Mouse (Mus musculus) gastrocnemius, adult 2 months (tissue): ENCODE measurements around the gene Gck. TPM values are rescaled to one million over a fixed set of nuclear protein-coding genes. Genes with fewer than 3 reads are reported as not detected.

Source experiments
- DNase-seq: peaks from one replicate; pipeline ENCODE4 v3.0.0; 2022
- H3K27ac ChIP-seq: fragments of 200-600 bp; 2 replicates; pipeline ENCODE4 v1.8.1; 2022; ENCODE audit warnings: mild to moderate bottlenecking
- H3K4me3 ChIP-seq: fragments of 200-600 bp; 2 replicates; pipeline ENCODE4 v1.8.1; 2022; ENCODE audit warnings: mild to moderate bottlenecking, moderate library complexity
- CTCF ChIP-seq: fragments of 200-600 bp; IDR thresholded peaks from 2 replicates; pipeline ENCODE4 v1.8.1; 2022; ENCODE audit warnings: antibody characterized with exemption, mild to moderate bottlenecking, moderate library complexity
- intact Hi-C: fragments of 180-260 bp; cut with DNase I; formaldehyde crosslinking; loops from one replicate; pipeline ENCODE4 v1.15.1; 2025
- long read RNA-seq, 2 experiments: library from polyadenylated mRNA; stranded (forward); transcript quantifications; one replicate each; pipeline ENCODE4 v2.0.0; 2021
- total RNA-seq, 2 experiments: library from RNA; stranded (reverse); gene quantifications; 2 replicates each; pipeline ENCODE4 v1.2.3; 2021

The Gck gene
- 1 to 10 TPM; 1.8 to 7.8 TPM for total RNA-seq
- long read RNA-seq, experiment 1, transcript Gck-203 (10 exons, 2,361 nt), result major isoform, 5 of 5 reads
- long read RNA-seq, experiment 1, partial matches to known transcripts, result 0 of 5 reads
- long read RNA-seq, experiment 1, other reads (novel, unspliced or antisense), result 0 of 5 reads
- long read RNA-seq, experiment 2, transcript Gck-203 (10 exons, 2,361 nt), result major isoform, 5 of 11 reads
- long read RNA-seq, experiment 2, partial matches to known transcripts, result 2 of 11 reads
- long read RNA-seq, experiment 2, other reads (novel, unspliced or antisense), result 4 of 11 reads

DNA sequence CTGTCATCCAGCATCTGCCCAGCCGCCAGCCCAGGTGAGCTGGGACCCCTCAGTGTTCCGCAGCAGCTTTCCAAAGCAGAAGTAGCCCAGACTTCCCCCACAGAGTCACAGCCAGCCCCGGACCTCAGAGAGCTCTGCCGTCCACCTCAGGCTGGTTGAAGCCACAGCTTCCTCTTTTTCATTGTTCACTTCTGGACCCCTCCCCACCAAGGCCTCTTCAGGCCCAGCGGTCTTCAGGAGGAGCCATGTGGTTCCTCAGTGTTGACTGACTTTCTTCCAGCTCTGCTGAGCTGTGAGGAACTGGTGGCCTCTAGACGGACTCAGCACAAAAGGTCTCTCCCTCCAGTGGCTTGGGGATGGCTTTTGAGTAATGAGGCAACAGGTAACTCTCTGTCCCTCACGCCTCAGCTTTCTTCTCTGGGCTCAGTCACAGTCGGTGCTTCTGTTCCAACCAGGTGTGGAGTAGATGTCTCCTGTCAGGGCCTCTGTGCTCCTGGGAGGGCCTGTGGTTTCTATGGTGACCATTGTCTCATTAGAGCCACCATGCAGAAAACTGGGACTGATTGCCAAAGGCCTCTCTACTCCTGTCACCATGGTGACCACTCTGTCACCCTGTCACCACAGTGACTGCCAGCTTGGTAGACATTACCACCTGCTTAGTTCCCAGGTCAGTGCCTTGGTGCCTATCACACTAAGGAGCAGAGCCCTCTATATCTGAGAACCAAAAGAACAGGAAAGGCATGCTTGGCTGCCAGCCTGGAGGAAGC, at the start of gene Gck:
Gene Gck (minus strand): TSS at position 496 of the 767 bp plus-strand sequence.
- intact Hi-C loops, result no loop called here
- Histone ChIP-seq H3K4me3 (no peak within 1 kb of the TSS), H3K27ac (no peak within 1 kb of the TSS)
- DNase-seq, result no peak
- TF ChIP-seq CTCF, result no peak

DNA sequence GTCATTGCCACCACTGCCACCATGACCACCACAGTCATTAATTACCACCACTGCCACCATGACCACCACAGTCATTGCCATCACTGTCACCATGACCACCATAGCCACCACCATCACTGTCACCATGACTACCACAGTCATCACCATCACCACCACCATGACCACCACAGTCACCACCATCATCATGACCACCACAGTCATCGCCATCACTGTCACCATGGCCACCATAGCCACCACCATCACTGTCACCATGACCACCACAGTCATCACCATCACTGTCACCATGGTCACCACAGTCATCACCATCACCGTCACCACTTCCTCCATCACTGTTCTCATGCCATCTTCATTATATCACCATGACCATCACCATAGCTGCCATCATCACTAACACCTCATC, 48.6 kb upstream of the Gck start:
- no peak overlapping the region for H3K27ac ChIP-seq
- intact Hi-C loops, result no loop called here
- no peak for TF ChIP-seq CTCF
- no peak for DNase-seq
- H3K4me3 ChIP-seq, result no peak overlapping the region

DNA sequence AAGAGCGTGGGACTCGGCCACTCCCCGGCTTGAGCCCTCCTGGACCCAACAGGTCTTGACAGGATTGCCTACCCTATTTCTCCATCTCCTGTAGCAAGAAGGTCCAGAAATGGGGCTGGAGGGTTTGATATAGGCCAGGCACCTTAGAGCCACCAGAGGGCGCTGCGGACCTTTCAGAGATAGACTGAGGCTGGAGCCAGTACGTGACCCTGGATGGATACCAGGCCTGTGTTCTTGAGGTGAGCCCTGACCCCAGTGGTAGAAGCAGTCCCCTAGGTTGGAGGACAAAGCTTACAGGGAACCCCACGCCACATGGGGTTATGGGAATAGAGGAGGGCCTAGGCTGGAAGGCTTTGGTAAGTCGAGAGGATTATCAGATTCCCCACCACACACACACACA, 46.1 kb upstream of the Gck start:
- TF ChIP-seq CTCF, result no peak; the same call in 1 of the 2 replicates
- no peak overlapping the region for H3K4me3 ChIP-seq
- intact Hi-C loops, result loop anchor here (1.0 to 2.0 kb wide), 3 partner anchors 31 to 265 kb away; no protein-coding TSS in a partner anchor
- peak; percentile 90 for DNase-seq
- peak overlapping the region; percentile 78 for H3K27ac ChIP-seq

DNA sequence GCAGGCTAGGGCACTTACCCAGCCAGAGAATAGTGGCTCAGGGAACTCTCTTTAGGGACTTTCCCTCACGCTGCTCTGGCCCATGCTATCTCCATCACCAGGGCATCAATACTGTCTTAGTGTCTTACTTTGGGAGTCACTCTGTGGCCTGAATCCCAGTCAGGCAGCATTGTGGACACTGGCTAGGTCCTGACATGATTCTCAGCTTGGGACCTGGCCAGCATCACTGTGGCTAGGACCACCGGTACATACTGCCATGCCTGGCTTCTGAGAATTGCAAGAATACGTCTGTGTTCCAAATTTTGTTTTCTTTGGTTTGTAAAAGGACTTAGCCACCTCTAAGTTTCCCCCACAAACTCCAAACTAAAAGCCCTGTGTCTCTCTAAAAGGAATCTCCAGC, 45.0 kb upstream of the Gck start:
- intact Hi-C loops, result no loop called here
- no peak for DNase-seq
- no peak for TF ChIP-seq CTCF
- Histone ChIP-seq H3K4me3 (no peak overlapping the region), H3K27ac (no peak overlapping the region)

DNA sequence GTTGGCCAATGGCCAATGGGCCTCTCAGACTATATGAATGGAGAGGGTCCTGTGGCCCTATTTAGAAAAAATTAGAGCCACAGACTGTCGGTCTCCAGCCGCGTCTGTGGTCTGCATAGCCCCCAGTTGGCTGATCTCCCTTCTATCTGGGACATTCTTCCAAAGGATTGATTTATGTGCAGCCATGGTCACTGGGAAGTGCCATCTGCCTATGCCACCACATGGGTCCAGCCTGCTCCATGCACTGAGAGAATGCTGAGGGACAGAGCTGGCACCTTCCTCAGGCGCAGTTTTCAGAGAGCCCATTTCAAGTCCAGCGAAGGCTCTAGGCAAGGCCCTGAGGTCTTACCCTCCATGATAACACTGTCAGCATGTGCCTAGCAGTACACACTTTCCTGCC, 44.3 kb upstream of the Gck start:
- Histone ChIP-seq H3K27ac (no peak overlapping the region), H3K4me3 (no peak overlapping the region)
- intact Hi-C loops, result no loop called here
- no peak for DNase-seq
- no peak for TF ChIP-seq CTCF

DNA sequence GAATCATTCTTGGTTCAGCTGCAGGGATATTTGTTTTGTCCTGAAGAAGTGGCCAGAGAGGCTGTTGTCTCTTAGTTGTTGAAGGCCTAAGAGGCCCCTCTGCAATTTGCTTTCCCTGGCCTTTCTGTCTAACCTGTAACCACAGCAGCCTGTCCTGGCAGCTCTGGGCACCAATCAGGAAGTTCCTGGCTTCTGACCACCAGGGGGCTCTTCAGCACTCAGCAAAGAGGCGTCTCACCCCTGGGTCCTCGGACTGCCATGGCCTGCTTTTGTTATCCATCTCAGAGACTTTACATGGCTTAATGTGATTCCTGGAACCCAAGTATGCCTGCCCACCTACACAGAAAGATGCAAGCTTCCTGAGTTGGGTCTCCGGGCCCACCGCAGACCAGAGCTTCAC, 41.0 kb upstream of the Gck start:
- intact Hi-C loops, result no loop called here
- TF ChIP-seq CTCF, result peak; percentile 72
- peak; percentile 63 for DNase-seq
- H3K4me3 ChIP-seq, result no peak overlapping the region
- no peak overlapping the region for H3K27ac ChIP-seq

DNA sequence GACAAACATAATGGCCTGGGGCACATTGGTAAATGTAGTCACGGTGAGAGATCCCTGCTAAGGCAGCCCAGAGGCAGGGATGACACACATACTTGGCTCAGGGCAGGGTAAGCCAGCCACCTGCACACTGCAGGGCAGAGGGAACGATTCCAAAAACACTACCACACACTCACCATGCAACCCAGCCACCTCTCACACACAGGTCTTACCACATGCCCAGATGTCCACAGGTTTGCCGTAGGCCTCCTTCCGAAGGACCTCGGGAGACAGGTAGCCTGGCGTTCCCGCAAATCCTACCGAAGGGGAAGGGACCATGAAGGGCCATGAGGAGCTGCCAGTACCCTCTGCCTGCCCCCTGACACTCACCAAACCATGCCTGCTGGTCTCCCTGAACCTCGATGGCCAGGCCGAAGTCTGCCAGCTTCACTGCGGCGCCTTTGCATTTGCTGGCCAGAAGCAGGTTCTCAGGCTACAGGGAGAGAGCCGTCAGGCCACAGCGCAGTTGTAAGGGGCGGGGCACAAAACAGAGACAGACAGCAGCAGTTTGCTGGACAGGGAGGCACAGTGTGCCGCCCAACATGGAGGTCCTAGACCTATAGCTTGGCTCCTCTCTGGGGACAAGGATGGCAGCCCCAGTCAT, 40.2 kb upstream of the Gck start:
- Histone ChIP-seq H3K4me3 (no peak overlapping the region), H3K27ac (no peak overlapping the region)
- intact Hi-C loops, result no loop called here
- DNase-seq, result no peak
- no peak for TF ChIP-seq CTCF

DNA sequence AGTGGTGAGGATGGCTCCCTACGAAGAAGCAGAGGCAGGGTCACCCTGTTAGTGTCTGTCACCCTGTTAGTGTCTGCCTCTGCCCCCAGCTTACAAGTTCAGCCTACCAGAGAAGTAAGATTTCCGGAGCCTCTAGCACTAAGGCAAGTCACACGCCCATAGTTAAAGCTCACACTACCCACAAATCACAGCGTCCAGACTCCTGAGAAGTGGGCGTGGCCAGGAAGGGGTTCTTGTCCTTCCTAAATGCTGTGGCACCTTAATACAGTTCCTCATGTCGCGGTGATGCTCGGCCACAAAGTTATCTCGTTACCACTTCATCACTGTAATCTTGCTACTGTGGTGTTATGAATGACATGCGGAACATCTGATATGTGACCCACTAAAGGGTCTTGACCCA, 38.2 kb upstream of the Gck start:
- intact Hi-C loops, result no loop called here
- TF ChIP-seq CTCF, result no peak
- no peak for DNase-seq
- no peak overlapping the region for H3K27ac ChIP-seq
- no peak overlapping the region for H3K4me3 ChIP-seq

DNA sequence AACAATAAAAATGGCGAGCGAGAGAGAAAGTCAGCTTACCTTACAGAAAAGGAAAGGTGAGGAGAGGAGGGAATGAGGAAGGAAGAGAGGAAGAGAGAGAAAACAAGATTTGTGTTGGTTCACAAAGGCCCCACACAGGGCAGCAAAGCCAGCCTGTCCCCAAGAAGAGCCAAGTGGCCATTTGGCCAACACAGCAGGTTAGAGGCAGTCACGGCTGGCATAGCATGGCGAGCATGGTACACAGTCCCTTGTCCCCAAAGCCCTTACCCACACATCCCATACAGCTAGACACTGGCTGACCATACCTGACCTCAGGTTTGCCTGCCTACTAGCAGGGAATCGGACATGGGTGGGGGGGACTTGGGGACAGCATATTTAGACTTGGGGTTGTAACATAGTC, 33.7 kb upstream of the Gck start:
- Histone ChIP-seq H3K27ac (no peak overlapping the region), H3K4me3 (no peak overlapping the region)
- intact Hi-C loops, result no loop called here
- no peak for DNase-seq
- TF ChIP-seq CTCF, result no peak

DNA sequence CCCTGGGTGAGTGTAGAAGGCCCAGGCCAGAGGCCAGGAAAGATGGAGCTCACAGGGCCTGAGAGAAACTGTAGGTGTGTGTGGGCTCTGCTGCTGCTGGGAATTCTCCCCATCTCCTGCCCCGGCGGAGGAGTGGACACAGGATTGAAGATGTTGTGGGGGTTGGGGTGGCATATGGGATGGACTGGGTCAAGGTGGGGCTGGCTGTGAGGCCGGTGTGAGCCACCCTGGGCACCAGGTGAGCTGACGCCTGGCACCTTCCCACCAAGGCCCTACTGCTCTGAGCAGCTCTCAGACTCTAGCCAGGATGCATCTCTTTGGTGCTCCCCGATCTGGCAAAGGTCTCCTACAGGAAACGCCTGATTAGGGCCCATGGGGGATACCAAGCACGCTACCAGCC, 31.4 kb upstream of the Gck start:
- DNase-seq, result no peak
- no peak for TF ChIP-seq CTCF
- Histone ChIP-seq H3K27ac (no peak overlapping the region), H3K4me3 (no peak overlapping the region)
- intact Hi-C loops, result no loop called here

DNA sequence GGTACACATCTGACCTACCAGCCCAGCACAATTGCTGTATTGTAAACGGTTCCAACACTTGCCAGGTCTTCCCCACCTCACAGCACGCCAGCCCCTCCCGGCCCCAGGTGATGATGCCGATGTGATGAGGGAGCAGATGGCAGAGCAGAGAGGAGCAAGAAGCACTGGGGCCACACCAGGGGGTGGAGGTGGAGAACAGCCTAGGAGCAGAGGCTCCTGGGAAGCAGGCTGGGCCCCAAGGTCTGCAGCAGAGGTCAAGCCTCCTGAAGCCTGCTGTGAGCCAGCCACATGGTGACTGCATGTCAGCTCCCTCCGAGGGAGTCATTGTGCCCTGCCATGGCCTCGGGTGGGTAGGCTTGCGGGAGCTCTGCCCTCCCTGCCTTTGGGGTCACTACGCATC, 30.7 kb upstream of the Gck start:
- no peak overlapping the region for H3K27ac ChIP-seq
- no peak for TF ChIP-seq CTCF
- H3K4me3 ChIP-seq, result no peak overlapping the region
- DNase-seq, result no peak
- intact Hi-C loops, result no loop called here

DNA sequence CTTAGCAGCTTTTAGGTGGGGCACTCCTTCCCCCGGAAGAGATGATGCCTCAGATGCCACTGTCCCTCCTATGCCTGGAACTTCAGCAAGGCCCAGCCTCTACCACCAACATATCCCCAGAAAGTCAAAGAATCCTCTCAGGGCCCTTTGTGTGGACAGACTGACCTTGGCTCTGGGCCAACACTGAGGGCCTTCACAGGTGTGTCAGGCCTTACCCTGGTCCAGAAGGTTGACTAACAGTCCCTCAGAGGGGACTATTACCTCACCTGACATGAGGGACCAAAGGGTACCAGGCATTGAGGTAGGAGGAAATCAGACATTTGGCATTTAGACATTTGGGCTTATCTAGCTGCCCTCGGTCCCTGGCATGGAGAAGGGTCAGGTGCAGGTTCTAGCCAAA, 30.2 kb upstream of the Gck start:
- no peak for DNase-seq
- H3K27ac ChIP-seq, result no peak overlapping the region
- TF ChIP-seq CTCF, result no peak
- intact Hi-C loops, result no loop called here
- H3K4me3 ChIP-seq, result no peak overlapping the region

DNA sequence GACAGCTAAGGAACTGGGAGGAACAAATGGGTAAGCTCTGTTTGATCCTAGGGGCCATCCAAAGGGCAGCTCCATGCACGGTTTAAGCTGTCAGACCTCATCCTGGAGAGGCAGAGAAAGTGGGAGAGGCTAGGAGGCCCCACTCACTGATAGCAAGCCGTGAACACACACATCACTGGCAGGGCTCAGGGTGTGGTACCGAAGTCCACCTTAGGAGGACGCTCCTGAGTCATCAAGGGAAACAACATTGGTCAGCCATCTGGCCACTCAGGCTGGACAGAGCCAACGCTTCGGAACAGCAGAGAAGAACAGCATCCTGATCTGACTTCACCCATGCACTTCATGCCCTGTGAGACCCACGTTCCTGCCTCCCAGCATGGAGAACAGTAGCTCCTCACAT, 29.2 kb upstream of the Gck start:
- intact Hi-C loops, result no loop called here
- no peak overlapping the region for H3K4me3 ChIP-seq
- no peak overlapping the region for H3K27ac ChIP-seq
- DNase-seq, result no peak
- TF ChIP-seq CTCF, result no peak
